Mouse (Mus musculus): Measurements from ENCODE around the gene Neu2. TPM values are rescaled to one million over a fixed set of nuclear protein-coding genes. Genes with fewer than 3 reads are reported as not detected.

The Neu2 gene
- polyA plus RNA-seq, 1 experiment from 2014 or later = not detected

GRCm38 (mm10) chr1:87601801-87602200, 92.1 kb downstream of the Neu2 start:
- H3K27ac ChIP-seq = no peak overlapping the region
- H3K4me3 ChIP-seq = no peak overlapping the region
- H3K36me3 ChIP-seq = no peaks in the 10 kb centered on the region
- H3K9me3 ChIP-seq (replicated peaks) = no peaks in the 10 kb centered on the region
- no peak for DNase-seq (ENCODE audit: low spot score)
- no peaks in the 10 kb centered on the region for H3K4me1 ChIP-seq
- 81% methylated on average over 2 of the region's 2 CpGs for WGBS
- no peaks in the 10 kb centered on the region for H3K27me3 ChIP-seq (ENCODE audit: low read depth, poor library complexity, severe bottlenecking)

- no peak for DNase-seq (ENCODE audit: low spot score)
- 91% methylated on average over 5 of the region's 5 CpGs for WGBS
- no peak overlapping the region for H3K4me3 ChIP-seq
- H3K4me1 ChIP-seq = no peaks in the 10 kb centered on the region
- H3K9me3 ChIP-seq (replicated peaks) = no peaks in the 10 kb centered on the region
- no peaks in the 10 kb centered on the region for H3K36me3 ChIP-seq
- H3K27me3 ChIP-seq (ENCODE audit: low read depth, poor library complexity, severe bottlenecking) = no peaks in the 10 kb centered on the region
- no peak overlapping the region for H3K27ac ChIP-seq
Observed at GRCm38 (mm10) chr1:87603389-87603788, 93.7 kb downstream of the Neu2 start.

GRCm38 (mm10) chr1:87605296-87605695, 95.6 kb downstream of the Neu2 start:
- WGBS = 88% methylated on average over 2 of the region's 2 CpGs
- DNase-seq (ENCODE audit: low spot score) = no peak
- no peaks in the 10 kb centered on the region for H3K27me3 ChIP-seq (ENCODE audit: low read depth, poor library complexity, severe bottlenecking)
- H3K36me3 ChIP-seq = no peaks in the 10 kb centered on the region
- H3K4me3 ChIP-seq = no peak overlapping the region
- H3K4me1 ChIP-seq = no peaks in the 10 kb centered on the region
- H3K27ac ChIP-seq = no peak overlapping the region
- H3K9me3 ChIP-seq (replicated peaks) = no peaks in the 10 kb centered on the region

- H3K27ac ChIP-seq = no peak overlapping the region
- DNase-seq (ENCODE audit: low spot score) = no peak
- no peaks in the 10 kb centered on the region for H3K27me3 ChIP-seq (ENCODE audit: low read depth, poor library complexity, severe bottlenecking)
- 75% methylated on average over 21 of the region's 21 CpGs for WGBS
- no peaks in the 10 kb centered on the region for H3K9me3 ChIP-seq (replicated peaks)
- no peaks in the 10 kb centered on the region for H3K4me1 ChIP-seq
- H3K4me3 ChIP-seq = no peak overlapping the region
- no peaks in the 10 kb centered on the region for H3K36me3 ChIP-seq
Observed at GRCm38 (mm10) chr1:87607385-87608091, 97.8 kb downstream of the Neu2 start.

- H3K9me3 ChIP-seq (replicated peaks) = no peaks in the 10 kb centered on the region
- WGBS = 35% methylated on average over 7 of the region's 7 CpGs
- no peaks in the 10 kb centered on the region for H3K27me3 ChIP-seq (ENCODE audit: low read depth, poor library complexity, severe bottlenecking)
- DNase-seq (ENCODE audit: low spot score) = peak; percentile 74
- H3K4me1 ChIP-seq = no peaks in the 10 kb centered on the region
- H3K36me3 ChIP-seq = no peaks in the 10 kb centered on the region
- H3K4me3 ChIP-seq = no peak overlapping the region
- H3K27ac ChIP-seq = no peak overlapping the region
Observed at GRCm38 (mm10) chr1:87608416-87609046, 98.8 kb downstream of the Neu2 start.

GRCm38 (mm10) chr1:87614576-87615295, 105.0 kb downstream of the Neu2 start:
- no peak overlapping the region for H3K4me3 ChIP-seq
- no peaks in the 10 kb centered on the region for H3K27me3 ChIP-seq (ENCODE audit: low read depth, poor library complexity, severe bottlenecking)
- WGBS = 88% methylated on average over 2 of the region's 2 CpGs
- no peak overlapping the region for H3K27ac ChIP-seq
- H3K4me1 ChIP-seq = no peaks in the 10 kb centered on the region
- DNase-seq (ENCODE audit: low spot score) = no peak
- no peaks in the 10 kb centered on the region for H3K36me3 ChIP-seq
- H3K9me3 ChIP-seq (replicated peaks) = no peaks in the 10 kb centered on the region

- Histone ChIP-seq H3K27ac (peak within 1 kb of the TSS; percentile 68), H3K4me3 (peak within 1 kb of the TSS; percentile 16), H3K27me3 (ENCODE audit: low read depth, poor library complexity, severe bottlenecking) (no peaks in the 10 kb centered on the region), H3K9me3 (replicated peaks) (no peaks in the 10 kb centered on the region), H3K4me1 (peaks cover 10% of the 10 kb centered on the region), H3K36me3 (no peaks in the 10 kb centered on the region)
- WGBS = 83% methylated on average over 12 of the region's 12 CpGs
- DNase-seq (ENCODE audit: low spot score) = no peak
Observed at GRCm38 (mm10) chr1:87620211-87620668, 110.6 kb downstream of the Neu2 start, which contains the start of gene Inpp5d. TSS of gene Inpp5d (plus strand) at chr1:87620312.

GRCm38 (mm10) chr1:87620693-87621092, 111.0 kb downstream of the Neu2 start:
- 82% methylated on average over 6 of the region's 6 CpGs for WGBS
- Histone ChIP-seq H3K9me3 (replicated peaks) (no peaks in the 10 kb centered on the region), H3K27me3 (ENCODE audit: low read depth, poor library complexity, severe bottlenecking) (no peaks in the 10 kb centered on the region), H3K4me1 (peaks cover 10% of the 10 kb centered on the region), H3K36me3 (no peaks in the 10 kb centered on the region), H3K4me3 (peak overlapping the region; percentile 16), H3K27ac (peak overlapping the region; percentile 68)
- DNase-seq (ENCODE audit: low spot score) = no peak

GRCm38 (mm10) chr1:87621146-87621857, 111.6 kb downstream of the Neu2 start:
- no peak for DNase-seq (ENCODE audit: low spot score)
- Histone ChIP-seq H3K27me3 (ENCODE audit: low read depth, poor library complexity, severe bottlenecking) (no peaks in the 10 kb centered on the region), H3K27ac (no peak overlapping the region), H3K4me3 (peak overlapping the region; percentile 16; the same call in 1 of the 2 replicates), H3K36me3 (no peaks in the 10 kb centered on the region), H3K4me1 (peaks cover 10% of the 10 kb centered on the region), H3K9me3 (replicated peaks) (no peaks in the 10 kb centered on the region)
- WGBS = 88% methylated on average over 9 of the region's 9 CpGs

- no peak for DNase-seq (ENCODE audit: low spot score)
- Histone ChIP-seq H3K36me3 (no peaks in the 10 kb centered on the region), H3K9me3 (replicated peaks) (no peaks in the 10 kb centered on the region), H3K27me3 (ENCODE audit: low read depth, poor library complexity, severe bottlenecking) (no peaks in the 10 kb centered on the region), H3K27ac (no peak overlapping the region), H3K4me1 (peaks cover 10% of the 10 kb centered on the region), H3K4me3 (no peak overlapping the region)
- 81% methylated on average over 3 of the region's 3 CpGs for WGBS
Observed at GRCm38 (mm10) chr1:87621858-87622279, 112.2 kb downstream of the Neu2 start.

GRCm38 (mm10) chr1:87623977-87624666, 114.4 kb downstream of the Neu2 start:
- no peaks in the 10 kb centered on the region for H3K27me3 ChIP-seq (ENCODE audit: low read depth, poor library complexity, severe bottlenecking)
- no peaks in the 10 kb centered on the region for H3K36me3 ChIP-seq
- no peak overlapping the region for H3K4me3 ChIP-seq
- H3K9me3 ChIP-seq (replicated peaks) = no peaks in the 10 kb centered on the region
- no peak for DNase-seq (ENCODE audit: low spot score)
- H3K4me1 ChIP-seq = peaks cover 10% of the 10 kb centered on the region
- H3K27ac ChIP-seq = no peak overlapping the region
- WGBS = 82% methylated on average over 1 of the region's 1 CpGs

- no peaks in the 10 kb centered on the region for H3K9me3 ChIP-seq (replicated peaks)
- 86% methylated on average over 2 of the region's 2 CpGs for WGBS
- no peaks in the 10 kb centered on the region for H3K27me3 ChIP-seq (ENCODE audit: low read depth, poor library complexity, severe bottlenecking)
- no peaks in the 10 kb centered on the region for H3K36me3 ChIP-seq
- H3K4me3 ChIP-seq = no peak overlapping the region
- H3K27ac ChIP-seq = no peak overlapping the region
- no peak for DNase-seq (ENCODE audit: low spot score)
- H3K4me1 ChIP-seq = peaks cover 10% of the 10 kb centered on the region
Observed at GRCm38 (mm10) chr1:87624826-87625225, 115.1 kb downstream of the Neu2 start.
